Mouse (Mus musculus) heart, postnatal 25 days (tissue): ENCODE results near the gene Comtd1. TPM values are rescaled to one million over a fixed set of nuclear protein-coding genes. Genes with fewer than 3 reads are reported as not detected.

Experiments
- DNase-seq: peaks from one replicate; pipeline ENCODE4 v3.0.0; 2022; ENCODE audit warnings: low spot score
- intact Hi-C: fragments of 180-260 bp; cut with DNase I; formaldehyde crosslinking; loops from one replicate; pipeline ENCODE4 v1.15.1; 2025
- total RNA-seq, 2 experiments: library from RNA; stranded (reverse); gene quantifications; 2 replicates each; pipeline ENCODE4 v1.2.3; 2021

The Comtd1 gene
- total RNA-seq, 2 experiments from 2014 or later = 7.5 to 9.5 TPM

- intact Hi-C loops = loop anchor here (10.0 kb wide), 1 partner anchor 337 kb away; no protein-coding TSS in a partner anchor
- DNase-seq = no peak
These were observed 6.8 kb downstream of the Comtd1 start for GRCm38 (mm10) chr14:21841819-21842592.

GRCm38 (mm10) chr14:21838336-21839017 is 10.3 kb downstream of the Comtd1 start:
- intact Hi-C loops = no loop called here
- DNase-seq = no peak

GRCm38 (mm10) chr14:21831830-21832403 is 16.9 kb downstream of the Comtd1 start:
- DNase-seq = no peak
- intact Hi-C loops = loop anchor here (2.0 kb wide), 1 partner anchor 17 kb away; the partner anchor contains the start of gene Comtd1

- intact Hi-C loops = no loop called here
These were observed 17.7 kb downstream of the Comtd1 start for GRCm38 (mm10) chr14:21830876-21831767.

GRCm38 (mm10) chr14:21825786-21826491 is 22.8 kb downstream of the Comtd1 start:
- intact Hi-C loops = no loop called here
- no peak for DNase-seq

More at GRCm38 (mm10) chr14:21830876-21831767, 17.7 kb downstream of the Comtd1 start:
- DNase-seq = peak; percentile 94

GRCm38 (mm10) chr14:21824938-21825337 is 23.8 kb downstream of the Comtd1 start, which contains the start of gene Vdac2:
Gene Vdac2 (plus strand): TSS chr14:21825238.
- no peak for DNase-seq
- intact Hi-C loops = no loop called here

GRCm38 (mm10) chr14:21823897-21824296 is 24.9 kb downstream of the Comtd1 start:
- no peak for DNase-seq
- intact Hi-C loops = no loop called here

GRCm38 (mm10) chr14:21822795-21823374 is 25.9 kb downstream of the Comtd1 start:
- DNase-seq = peak; percentile 82
- intact Hi-C loops = no loop called here

- intact Hi-C loops = no loop called here
- DNase-seq = no peak
These were observed 26.5 kb downstream of the Comtd1 start for GRCm38 (mm10) chr14:21822307-21822706.

GRCm38 (mm10) chr14:21820880-21821505 is 27.8 kb downstream of the Comtd1 start:
- intact Hi-C loops = no loop called here
- DNase-seq = no peak

- no peak for DNase-seq
- intact Hi-C loops = no loop called here
These were observed 31.3 kb downstream of the Comtd1 start for GRCm38 (mm10) chr14:21817453-21817852.

GRCm38 (mm10) chr14:21816255-21816654 is 32.5 kb downstream of the Comtd1 start:
- intact Hi-C loops = no loop called here

GRCm38 (mm10) chr14:21814606-21815005 is 34.2 kb downstream of the Comtd1 start:
- intact Hi-C loops = no loop called here
- no peak for DNase-seq

More at GRCm38 (mm10) chr14:21816255-21816654, 32.5 kb downstream of the Comtd1 start:
- no peak for DNase-seq

- intact Hi-C loops = no loop called here
- no peak for DNase-seq
These were observed 34.9 kb downstream of the Comtd1 start for GRCm38 (mm10) chr14:21813847-21814246.

GRCm38 (mm10) chr14:21813216-21813615 is 35.6 kb downstream of the Comtd1 start:
- intact Hi-C loops = no loop called here
- DNase-seq = no peak

GRCm38 (mm10) chr14:21812590-21813162 is 36.1 kb downstream of the Comtd1 start:
- intact Hi-C loops = loop anchor here (1.0 kb wide), 1 partner anchor 37 kb away; no protein-coding TSS in a partner anchor
- peak; percentile 39 for DNase-seq

- intact Hi-C loops = loop anchor here (1.0 kb wide), 1 partner anchor 37 kb away; no protein-coding TSS in a partner anchor
- no peak for DNase-seq
These were observed 36.9 kb downstream of the Comtd1 start for GRCm38 (mm10) chr14:21811744-21812393.
